Mouse (Mus musculus) liver, adult 2 months (tissue): ENCODE measurements around the gene Ptges3. TPM values are rescaled to one million over a fixed set of nuclear protein-coding genes. Genes with fewer than 3 reads are reported as not detected.

ENCODE experiments used
- DNase-seq: peaks from one replicate; pipeline ENCODE4 v3.0.0-alpha.2; 2011; ENCODE audit warnings: low read depth, low spot score; ENCODE audit errors: extremely low read depth
- H3K27ac ChIP-seq: fragments of 200-500 bp; replicated peaks from 2 replicates; pipeline ENCODE4 v1.5.1; 2012; ENCODE audit warnings: low read depth, mild to moderate bottlenecking, control low read depth, inconsistent platforms, low read length; ENCODE audit not compliant: insufficient read depth
- H3K27me3 ChIP-seq: fragments of 200-500 bp; 2 replicates; pipeline ENCODE4 v1.6.1; 2012; ENCODE audit warnings: mild to moderate bottlenecking, moderate library complexity, low read length, inconsistent platforms; ENCODE audit not compliant: control insufficient read depth, insufficient read depth
- H3K36me3 ChIP-seq: fragments of 200-500 bp; 2 replicates; pipeline ENCODE4 v1.6.1; 2012; ENCODE audit warnings: low read length, inconsistent platforms; ENCODE audit not compliant: control insufficient read depth, insufficient read depth
- H3K4me1 ChIP-seq: fragments of 200-500 bp; 2 replicates; pipeline ENCODE4 v1.6.1; 2011; ENCODE audit warnings: low read length; ENCODE audit not compliant: control insufficient read depth, insufficient read depth
- H3K4me3 ChIP-seq: fragments of 200-500 bp; 2 replicates; pipeline ENCODE4 v1.5.1; 2011; ENCODE audit warnings: low read depth, mild to moderate bottlenecking, control low read depth, low read length, moderate library complexity; ENCODE audit not compliant: insufficient read depth
- H3K79me2 ChIP-seq: fragments of 200-500 bp; 2 replicates; pipeline ENCODE4 v1.6.1; 2012; ENCODE audit warnings: inconsistent platforms, mild to moderate bottlenecking, low read length, moderate library complexity; ENCODE audit not compliant: control insufficient read depth, insufficient read depth
- H3K9ac ChIP-seq: fragments of 200-500 bp; 2 replicates; pipeline ENCODE4 v1.6.1; 2012; ENCODE audit warnings: low read depth, mild to moderate bottlenecking, control low read depth, inconsistent platforms, low read length
- CTCF ChIP-seq: fragments of 200-500 bp; IDR thresholded peaks from 2 replicates; pipeline ENCODE4 v1.5.1; 2011; ENCODE audit warnings: low read depth, low read length, control low read depth
- POLR2A ChIP-seq: fragments of 200-500 bp; IDR thresholded peaks from 2 replicates; pipeline ENCODE4 v1.6.1; 2011; ENCODE audit warnings: low read length, control low read depth; ENCODE audit not compliant: insufficient read depth; ENCODE audit errors: extremely low read depth
- WGBS: fragments of 180-500 bp; shearing (Covaris S2); methylation state at CpG from one replicate; pipeline ENCODE4 v1.1.7; 2018; 5-methylcytosine and 5-hydroxymethylcytosine counted together
- polyA plus RNA-seq: library from polyadenylated mRNA; depleted of rRNA; stranded (reverse); fragments of >200 nt; gene quantifications from 2 replicates; pipeline ENCODE4 v1.2.3, GENCODE M21; 2012
- total RNA-seq: library from RNA; depleted of rRNA; stranded (reverse); fragments of >200 nt; gene quantifications from 2 replicates; pipeline ENCODE4 v1.2.3, GENCODE M21; 2014

The Ptges3 gene
- total and polyA plus RNA-seq, 2 experiments: 24.8 to 90.4 TPM

- WGBS: 93% methylated on average over 5 of the region's 5 CpGs
These were observed 18.5 kb upstream of the Ptges3 start for GRCm38 (mm10) chr10:128040293-128040692.

DNA sequence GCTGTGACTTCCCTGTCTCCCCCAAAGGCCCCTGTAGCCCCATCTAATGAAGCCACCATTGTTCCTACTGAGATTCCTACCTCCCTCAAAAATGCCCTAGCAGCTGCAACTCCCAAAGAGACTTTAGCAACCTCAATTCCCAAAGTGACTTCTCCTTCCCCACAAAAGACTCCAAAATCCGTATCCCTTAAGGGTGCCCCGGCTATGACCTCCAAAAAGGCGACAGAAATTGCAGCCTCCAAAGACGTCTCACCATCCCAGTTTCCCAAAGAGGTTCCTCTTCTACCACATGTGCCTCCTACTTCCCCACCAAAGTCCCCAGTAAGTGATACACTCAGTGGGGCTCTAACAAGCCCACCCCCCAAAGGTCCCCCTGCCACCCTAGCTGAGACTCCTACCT is 17.1 kb upstream of the Ptges3 start:
- TF ChIP-seq CTCF: no peak
- no peak for TF ChIP-seq POLR2A
- Histone ChIP-seq H3K27me3 (no peaks in the 10 kb centered on the region), H3K27ac (no peak overlapping the region), H3K4me3 (no peak overlapping the region), H3K9ac (no peak overlapping the region), H3K36me3 (peaks cover 65% of the 10 kb centered on the region), H3K79me2 (peaks cover 65% of the 10 kb centered on the region), H3K4me1 (peaks cover 11% of the 10 kb centered on the region)
- no peak for DNase-seq
- 81% methylated on average over 4 of the region's 4 CpGs for WGBS

More at GRCm38 (mm10) chr10:128040293-128040692, 18.5 kb upstream of the Ptges3 start:
- TF ChIP-seq CTCF (no peak), POLR2A (no peak)
- H3K4me3 ChIP-seq: no peak overlapping the region
- H3K9ac ChIP-seq: no peak overlapping the region
- H3K4me1 ChIP-seq: peaks cover 11% of the 10 kb centered on the region
- H3K36me3 ChIP-seq: peaks cover 53% of the 10 kb centered on the region
- no peak overlapping the region for H3K27ac ChIP-seq
- H3K27me3 ChIP-seq: no peaks in the 10 kb centered on the region
- DNase-seq: no peak
- peaks cover 74% of the 10 kb centered on the region for H3K79me2 ChIP-seq

- Histone ChIP-seq H3K36me3 (peaks cover 70% of the 10 kb centered on the region), H3K27ac (no peak overlapping the region), H3K27me3 (no peaks in the 10 kb centered on the region), H3K4me3 (no peak overlapping the region), H3K4me1 (peaks cover 8% of the 10 kb centered on the region), H3K79me2 (peaks cover 58% of the 10 kb centered on the region), H3K9ac (no peak overlapping the region)
- no peak for DNase-seq
- WGBS: 85% methylated on average over 3 of the region's 3 CpGs
- no peak for TF ChIP-seq CTCF
- no peak for TF ChIP-seq POLR2A
These were observed 16.3 kb upstream of the Ptges3 start for GRCm38 (mm10) chr10:128042466-128042865.

GRCm38 (mm10) chr10:128043041-128043835 is 15.5 kb upstream of the Ptges3 start:
- H3K27me3 ChIP-seq: no peaks in the 10 kb centered on the region
- no peak overlapping the region for H3K27ac ChIP-seq
- H3K4me1 ChIP-seq: peaks cover 3% of the 10 kb centered on the region
- WGBS: 80% methylated on average over 3 of the region's 3 CpGs
- peaks cover 57% of the 10 kb centered on the region for H3K79me2 ChIP-seq
- TF ChIP-seq POLR2A: no peak
- TF ChIP-seq CTCF: no peak
- H3K4me3 ChIP-seq: no peak overlapping the region
- no peak overlapping the region for H3K9ac ChIP-seq
- no peak for DNase-seq
- peaks cover 77% of the 10 kb centered on the region for H3K36me3 ChIP-seq

- Histone ChIP-seq H3K36me3 (peaks cover 62% of the 10 kb centered on the region), H3K4me3 (no peak overlapping the region), H3K79me2 (peaks cover 17% of the 10 kb centered on the region; the same call in 1 of the 2 replicates), H3K9ac (no peak overlapping the region), H3K27me3 (no peaks in the 10 kb centered on the region), H3K4me1 (no peaks in the 10 kb centered on the region), H3K27ac (no peak overlapping the region)
- no peak for TF ChIP-seq POLR2A
- TF ChIP-seq CTCF: no peak
- 97% methylated on average over 8 of the region's 8 CpGs for WGBS
- DNase-seq: no peak
These were observed 10.6 kb upstream of the Ptges3 start for GRCm38 (mm10) chr10:128048157-128048556.

DNA sequence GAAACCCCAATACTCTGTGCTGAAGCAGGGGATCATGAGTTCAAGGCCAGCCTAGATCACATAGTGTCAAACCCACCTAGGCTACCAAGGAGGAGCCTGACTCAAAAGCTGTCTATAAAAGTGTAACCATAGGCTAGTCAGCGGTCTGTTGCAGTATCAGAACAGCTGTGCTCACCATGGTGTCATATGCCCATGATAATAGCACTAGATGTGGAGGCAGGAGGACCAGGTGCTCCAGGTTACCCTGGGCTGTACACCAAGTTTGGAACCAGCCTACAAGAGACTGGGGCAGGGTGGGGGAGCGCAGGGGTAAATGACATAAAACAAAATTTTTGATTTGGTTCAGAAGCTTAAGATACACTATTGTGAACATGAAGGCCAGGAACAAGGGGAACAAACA is 9.0 kb upstream of the Ptges3 start:
- DNase-seq: no peak
- H3K36me3 ChIP-seq: peaks cover 52% of the 10 kb centered on the region
- TF ChIP-seq CTCF: no peak
- TF ChIP-seq POLR2A: no peak
- whole genome bisulfite sequencing: 99% methylated on average over 2 of the region's 2 CpGs
- H3K4me3 ChIP-seq: no peak overlapping the region
- no peaks in the 10 kb centered on the region for H3K27me3 ChIP-seq
- peaks cover 3% of the 10 kb centered on the region; the same call in 1 of the 2 replicates for H3K79me2 ChIP-seq
- no peak overlapping the region for H3K27ac ChIP-seq
- no peaks in the 10 kb centered on the region for H3K4me1 ChIP-seq
- H3K9ac ChIP-seq: no peak overlapping the region
